Mouse (Mus musculus): ENCODE measurements at regions not wholly inside any gene's neighbourhood (a gene's known extent, or its start where the extent isn't known, plus 50 kb on each side); places are given as distances from the start of the nearest gene placed in this dataset.
A peak's percentile ranks its signal among the peaks of the same experiment; 100 is the strongest.

- Histone ChIP-seq H3K9ac (ENCODE audit: low read depth, low read length) (no peak overlapping the region), H3K27ac (ENCODE audit: low read depth, low read length) (no peak overlapping the region), H3K27me3 (replicated peaks; ENCODE audit: control insufficient read depth, insufficient read depth, low read length) (no peaks in the 10 kb centered on the region), H3K9me3 (ENCODE audit: control insufficient read depth, low read length) (no peaks in the 10 kb centered on the region), H3K4me1 (ENCODE audit: control insufficient read depth, insufficient read depth, low read depth, low read length) (no peaks in the 10 kb centered on the region), H3K4me3 (ENCODE audit: low read length) (no peak overlapping the region), H3K4me2 (ENCODE audit: low read length) (no peak overlapping the region), H3K36me3 (ENCODE audit: control insufficient read depth, insufficient read depth, low read length) (no peaks in the 10 kb centered on the region)
- 87% methylated on average over 17 of the region's 17 CpGs for WGBS
- no peak for ATAC-seq
These were observed 88.8 kb upstream of the 1600014C23Rik start for GRCm38 (mm10) chr17:45822427-45822826.

- no peaks in the 10 kb centered on the region for H3K9me3 ChIP-seq (ENCODE audit: control insufficient read depth, low read length)
- H3K27me3 ChIP-seq (replicated peaks; ENCODE audit: control insufficient read depth, insufficient read depth, low read length), result no peaks in the 10 kb centered on the region
- ATAC-seq, result no peak
- no peaks in the 10 kb centered on the region for H3K36me3 ChIP-seq (ENCODE audit: control insufficient read depth, insufficient read depth, low read length)
- 85% methylated on average over 7 of the region's 7 CpGs for WGBS
- H3K27ac ChIP-seq (ENCODE audit: low read depth, low read length), result no peak overlapping the region
- H3K4me2 ChIP-seq (ENCODE audit: low read length), result no peak overlapping the region
- H3K4me3 ChIP-seq (ENCODE audit: low read length), result no peak overlapping the region
- no peak overlapping the region for H3K9ac ChIP-seq (ENCODE audit: low read depth, low read length)
- H3K4me1 ChIP-seq (ENCODE audit: control insufficient read depth, insufficient read depth, low read depth, low read length), result no peaks in the 10 kb centered on the region
These were observed 87.7 kb upstream of the 1600014C23Rik start for GRCm38 (mm10) chr17:45821356-45821755.

- 85% methylated on average over 8 of the region's 8 CpGs for WGBS
- H3K27ac ChIP-seq (ENCODE audit: low read depth, low read length), result no peak overlapping the region
- no peak for ATAC-seq
- H3K9ac ChIP-seq (ENCODE audit: low read depth, low read length), result no peak overlapping the region
- no peak overlapping the region for H3K4me2 ChIP-seq (ENCODE audit: low read length)
- H3K4me1 ChIP-seq (ENCODE audit: control insufficient read depth, insufficient read depth, low read depth, low read length), result no peaks in the 10 kb centered on the region
- no peaks in the 10 kb centered on the region for H3K27me3 ChIP-seq (replicated peaks; ENCODE audit: control insufficient read depth, insufficient read depth, low read length)
- H3K4me3 ChIP-seq (ENCODE audit: low read length), result no peak overlapping the region
- H3K36me3 ChIP-seq (ENCODE audit: control insufficient read depth, insufficient read depth, low read length), result no peaks in the 10 kb centered on the region
- H3K9me3 ChIP-seq (ENCODE audit: control insufficient read depth, low read length), result no peaks in the 10 kb centered on the region
These were observed 85.5 kb upstream of the 1600014C23Rik start for GRCm38 (mm10) chr17:45819143-45819542.

GRCm38 (mm10) chr17:45816566-45816965 lies 82.9 kb upstream of the 1600014C23Rik start:
- Histone ChIP-seq H3K27me3 (replicated peaks; ENCODE audit: control insufficient read depth, insufficient read depth, low read length) (no peaks in the 10 kb centered on the region), H3K9ac (ENCODE audit: low read depth, low read length) (no peak overlapping the region), H3K36me3 (ENCODE audit: control insufficient read depth, insufficient read depth, low read length) (no peaks in the 10 kb centered on the region), H3K4me1 (ENCODE audit: control insufficient read depth, insufficient read depth, low read depth, low read length) (no peaks in the 10 kb centered on the region; the same call in 1 of the 2 replicates), H3K27ac (ENCODE audit: low read depth, low read length) (no peak overlapping the region), H3K4me3 (ENCODE audit: low read length) (no peak overlapping the region), H3K4me2 (ENCODE audit: low read length) (no peak overlapping the region), H3K9me3 (ENCODE audit: control insufficient read depth, low read length) (no peaks in the 10 kb centered on the region)
- no peak for ATAC-seq
- WGBS, result 88% methylated on average over 3 of the region's 3 CpGs

- ATAC-seq, result peak; percentile 82
- no peaks in the 10 kb centered on the region; the same call in 1 of the 2 replicates for H3K4me1 ChIP-seq (ENCODE audit: control insufficient read depth, insufficient read depth, low read depth, low read length)
- 62% methylated on average over 2 of the region's 2 CpGs for WGBS
- H3K4me3 ChIP-seq (ENCODE audit: low read length), result no peak overlapping the region
- H3K27me3 ChIP-seq (replicated peaks; ENCODE audit: control insufficient read depth, insufficient read depth, low read length), result no peaks in the 10 kb centered on the region
- no peak overlapping the region for H3K4me2 ChIP-seq (ENCODE audit: low read length)
- no peak overlapping the region for H3K27ac ChIP-seq (ENCODE audit: low read depth, low read length)
- H3K9me3 ChIP-seq (ENCODE audit: control insufficient read depth, low read length), result no peaks in the 10 kb centered on the region
- H3K36me3 ChIP-seq (ENCODE audit: control insufficient read depth, insufficient read depth, low read length), result no peaks in the 10 kb centered on the region
- no peak overlapping the region for H3K9ac ChIP-seq (ENCODE audit: low read depth, low read length)
These were observed 82.2 kb upstream of the 1600014C23Rik start for GRCm38 (mm10) chr17:45815833-45816232.

- H3K9ac ChIP-seq (ENCODE audit: low read depth, low read length), result no peak overlapping the region
These were observed 81.7 kb upstream of the 1600014C23Rik start for GRCm38 (mm10) chr17:45815341-45815740.

GRCm38 (mm10) chr17:45814586-45814985 lies 80.9 kb upstream of the 1600014C23Rik start:
- Histone ChIP-seq H3K27me3 (replicated peaks; ENCODE audit: control insufficient read depth, insufficient read depth, low read length) (no peaks in the 10 kb centered on the region), H3K4me2 (ENCODE audit: low read length) (no peak overlapping the region), H3K4me1 (ENCODE audit: control insufficient read depth, insufficient read depth, low read depth, low read length) (no peaks in the 10 kb centered on the region; the same call in 1 of the 2 replicates), H3K36me3 (ENCODE audit: control insufficient read depth, insufficient read depth, low read length) (no peaks in the 10 kb centered on the region), H3K4me3 (ENCODE audit: low read length) (no peak overlapping the region), H3K9me3 (ENCODE audit: control insufficient read depth, low read length) (no peaks in the 10 kb centered on the region), H3K9ac (ENCODE audit: low read depth, low read length) (no peak overlapping the region), H3K27ac (ENCODE audit: low read depth, low read length) (no peak overlapping the region)
- WGBS, result 30% methylated on average over 10 of the region's 11 CpGs
- ATAC-seq, result no peak

More at GRCm38 (mm10) chr17:45815341-45815740, 81.7 kb upstream of the 1600014C23Rik start:
- 0 out of 2 replicates have a peak, but pooled peaks have one; percentile 3 for ATAC-seq
- Histone ChIP-seq H3K4me1 (ENCODE audit: control insufficient read depth, insufficient read depth, low read depth, low read length) (no peaks in the 10 kb centered on the region; the same call in 1 of the 2 replicates), H3K9me3 (ENCODE audit: control insufficient read depth, low read length) (no peaks in the 10 kb centered on the region), H3K4me3 (ENCODE audit: low read length) (no peak overlapping the region), H3K36me3 (ENCODE audit: control insufficient read depth, insufficient read depth, low read length) (no peaks in the 10 kb centered on the region), H3K4me2 (ENCODE audit: low read length) (no peak overlapping the region), H3K27ac (ENCODE audit: low read depth, low read length) (no peak overlapping the region), H3K27me3 (replicated peaks; ENCODE audit: control insufficient read depth, insufficient read depth, low read length) (no peaks in the 10 kb centered on the region)
- WGBS, result 42% methylated on average over 7 of the region's 7 CpGs

- no peak overlapping the region for H3K27ac ChIP-seq (ENCODE audit: low read depth, low read length)
- no peaks in the 10 kb centered on the region for H3K9me3 ChIP-seq (ENCODE audit: control insufficient read depth, low read length)
- 73% methylated on average over 5 of the region's 5 CpGs for WGBS
- no peak for ATAC-seq
- H3K9ac ChIP-seq (ENCODE audit: low read depth, low read length), result no peak overlapping the region
- no peak overlapping the region for H3K4me3 ChIP-seq (ENCODE audit: low read length)
- H3K27me3 ChIP-seq (replicated peaks; ENCODE audit: control insufficient read depth, insufficient read depth, low read length), result no peaks in the 10 kb centered on the region
- H3K4me2 ChIP-seq (ENCODE audit: low read length), result no peak overlapping the region
- H3K4me1 ChIP-seq (ENCODE audit: control insufficient read depth, insufficient read depth, low read depth, low read length), result no peaks in the 10 kb centered on the region; the same call in 1 of the 2 replicates
- H3K36me3 ChIP-seq (ENCODE audit: control insufficient read depth, insufficient read depth, low read length), result no peaks in the 10 kb centered on the region
These were observed 80.3 kb upstream of the 1600014C23Rik start for GRCm38 (mm10) chr17:45813956-45814355.

GRCm38 (mm10) chr17:45812289-45812955 lies 78.8 kb upstream of the 1600014C23Rik start:
- Histone ChIP-seq H3K4me2 (ENCODE audit: low read length) (no peak overlapping the region), H3K27ac (ENCODE audit: low read depth, low read length) (no peak overlapping the region), H3K9ac (ENCODE audit: low read depth, low read length) (no peak overlapping the region), H3K9me3 (ENCODE audit: control insufficient read depth, low read length) (no peaks in the 10 kb centered on the region), H3K4me3 (ENCODE audit: low read length) (no peak overlapping the region), H3K4me1 (ENCODE audit: control insufficient read depth, insufficient read depth, low read depth, low read length) (peaks cover 1% of the 10 kb centered on the region; the same call in 1 of the 2 replicates), H3K27me3 (replicated peaks; ENCODE audit: control insufficient read depth, insufficient read depth, low read length) (no peaks in the 10 kb centered on the region), H3K36me3 (ENCODE audit: control insufficient read depth, insufficient read depth, low read length) (no peaks in the 10 kb centered on the region)
- 0 out of 2 replicates have a peak, but pooled peaks have one; percentile 13 for ATAC-seq
- 81% methylated on average over 9 of the region's 9 CpGs for WGBS

All from hindbrain, embryonic 16.5 days (tissue).